Mouse (Mus musculus): ENCODE measurements at regions not wholly inside any gene's neighbourhood (a gene's known extent, or its start where the extent isn't known, plus 50 kb on each side); places are given as distances from the start of the nearest gene placed in this dataset.
A peak's percentile ranks its signal among the peaks of the same experiment; 100 is the strongest.

GRCm38 (mm10) chr8:50915259-50915875 lies 2071.6 kb upstream of the Tenm3 start:
- Histone ChIP-seq H3K27ac (ENCODE audit: low read depth, low read length) (no peak overlapping the region), H3K27me3 (replicated peaks; ENCODE audit: control insufficient read depth, insufficient read depth, low read length) (peaks cover 28% of the 10 kb centered on the region), H3K36me3 (ENCODE audit: control insufficient read depth, insufficient read depth) (no peaks in the 10 kb centered on the region), H3K9ac (ENCODE audit: low read depth, low read length) (no peak overlapping the region), H3K4me2 (replicated peaks; ENCODE audit: low read depth) (peak overlapping the region; percentile 75), H3K4me3 (ENCODE audit: low read depth, low read length) (peak overlapping the region; percentile 43), H3K9me3 (ENCODE audit: control insufficient read depth) (no peaks in the 10 kb centered on the region), H3K4me1 (replicated peaks; ENCODE audit: control insufficient read depth, insufficient read depth, low read length) (no peaks in the 10 kb centered on the region)
- TF ChIP-seq CTCF (IDR thresholded peaks at IDR 0.05; ENCODE audit: low read depth), result no peak
- ATAC-seq, result no peak
- 1% methylated on average over 22 of the region's 22 CpGs for WGBS

- 20% methylated on average over 7 of the region's 7 CpGs for WGBS
- Histone ChIP-seq H3K9me3 (ENCODE audit: control insufficient read depth) (no peaks in the 10 kb centered on the region), H3K4me1 (replicated peaks; ENCODE audit: control insufficient read depth, insufficient read depth, low read length) (no peaks in the 10 kb centered on the region), H3K4me2 (replicated peaks; ENCODE audit: low read depth) (peak overlapping the region; percentile 75), H3K27ac (ENCODE audit: low read depth, low read length) (no peak overlapping the region), H3K27me3 (replicated peaks; ENCODE audit: control insufficient read depth, insufficient read depth, low read length) (peaks cover 28% of the 10 kb centered on the region), H3K4me3 (ENCODE audit: low read depth, low read length) (no peak overlapping the region; the same call in 1 of the 2 replicates), H3K36me3 (ENCODE audit: control insufficient read depth, insufficient read depth) (no peaks in the 10 kb centered on the region), H3K9ac (ENCODE audit: low read depth, low read length) (no peak overlapping the region)
- no peak for ATAC-seq
- TF ChIP-seq CTCF (IDR thresholded peaks at IDR 0.05; ENCODE audit: low read depth), result no peak
Observed at GRCm38 (mm10) chr8:50914615-50915014, 2070.9 kb upstream of the Tenm3 start.

GRCm38 (mm10) chr8:50878198-50878597 lies 2034.4 kb upstream of the Tenm3 start:
- no peaks in the 10 kb centered on the region for H3K9me3 ChIP-seq (ENCODE audit: control insufficient read depth)
- no peak overlapping the region for H3K4me3 ChIP-seq (ENCODE audit: low read depth, low read length)
- no peaks in the 10 kb centered on the region for H3K36me3 ChIP-seq (ENCODE audit: control insufficient read depth, insufficient read depth)
- ATAC-seq, result no peak
- 82% methylated on average over 5 of the region's 5 CpGs for WGBS
- TF ChIP-seq CTCF (IDR thresholded peaks at IDR 0.05; ENCODE audit: low read depth), result no peak
- no peaks in the 10 kb centered on the region for H3K27me3 ChIP-seq (replicated peaks; ENCODE audit: control insufficient read depth, insufficient read depth, low read length)
- no peak overlapping the region for H3K4me2 ChIP-seq (replicated peaks; ENCODE audit: low read depth)
- H3K27ac ChIP-seq (ENCODE audit: low read depth, low read length), result no peak overlapping the region
- no peak overlapping the region for H3K9ac ChIP-seq (ENCODE audit: low read depth, low read length)
- no peaks in the 10 kb centered on the region for H3K4me1 ChIP-seq (replicated peaks; ENCODE audit: control insufficient read depth, insufficient read depth, low read length)

Measured in intestine, postnatal 0 days (tissue).